Mouse (Mus musculus): ENCODE results near the gene Znfx1.

- no peak for TF ChIP-seq CTCF (IDR thresholded peaks at IDR 0.05; ENCODE audit: borderline replicate concordance, control insufficient read depth, extremely low read depth, insufficient read depth, low read length, poor library complexity)
- TF ChIP-seq POLR2A (IDR thresholded peaks at IDR 0.05; ENCODE audit: control insufficient read depth, extremely low read depth, insufficient read depth, low read length, poor library complexity) = no peak
Measured at GRCm38 (mm10) chr2:167081135-167081534, 18.3 kb upstream of the Znfx1 start.

Measured in thymus, adult 2 months (tissue).